Mouse (Mus musculus): ENCODE results near the gene Ms4a5. TPM values are rescaled to one million over a fixed set of nuclear protein-coding genes. Genes with fewer than 3 reads are reported as not detected.

Ms4a5 gene
- total and polyA plus RNA-seq, 3 experiments = not detected

- H3K4me1 ChIP-seq (ENCODE audit: control insufficient read depth, insufficient read depth, low read length) = peaks cover 1% of the 10 kb centered on the region; the same call in 1 of the 2 replicates
- TF ChIP-seq POLR2A (IDR thresholded peaks at IDR 0.05; ENCODE audit: insufficient read depth, low read depth, low read length) = no peak
- TF ChIP-seq EP300 (IDR thresholded peaks at IDR 0.05; ENCODE audit: insufficient read depth, low read depth, low read length) = no peak
- no peak for TF ChIP-seq CTCF (IDR thresholded peaks at IDR 0.05)
- no peak overlapping the region for H3K4me3 ChIP-seq
- DNase-seq = no peak
- WGBS = 63% methylated on average over 5 of the region's 5 CpGs
- H3K27ac ChIP-seq = no peak overlapping the region
- no peak overlapping the region for H3K9ac ChIP-seq (ENCODE audit: low read depth, low read length)
- H3K79me2 ChIP-seq (replicated peaks; ENCODE audit: control insufficient read depth, insufficient read depth, low read length) = no peaks in the 10 kb centered on the region
- intact Hi-C loops (cut with DNase I) = no loop called here
- H3K36me3 ChIP-seq (ENCODE audit: control insufficient read depth, insufficient read depth, low read length) = no peaks in the 10 kb centered on the region
- H3K27me3 ChIP-seq (ENCODE audit: control insufficient read depth, insufficient read depth, low read length) = no peaks in the 10 kb centered on the region
Measured at GRCm38 (mm10) chr19:11242560-11242959, 41.1 kb downstream of the Ms4a5 start.

GRCm38 (mm10) chr19:11235820-11236219 lies 47.9 kb downstream of the Ms4a5 start:
- H3K27ac ChIP-seq = no peak overlapping the region
- H3K9ac ChIP-seq (ENCODE audit: low read depth, low read length) = no peak overlapping the region
- intact Hi-C loops (cut with DNase I) = no loop called here
- H3K79me2 ChIP-seq (replicated peaks; ENCODE audit: control insufficient read depth, insufficient read depth, low read length) = no peaks in the 10 kb centered on the region
- H3K36me3 ChIP-seq (ENCODE audit: control insufficient read depth, insufficient read depth, low read length) = no peaks in the 10 kb centered on the region
- no peaks in the 10 kb centered on the region for H3K4me1 ChIP-seq (ENCODE audit: control insufficient read depth, insufficient read depth, low read length)
- no peak for TF ChIP-seq POLR2A (IDR thresholded peaks at IDR 0.05; ENCODE audit: insufficient read depth, low read depth, low read length)
- no peak for TF ChIP-seq EP300 (IDR thresholded peaks at IDR 0.05; ENCODE audit: insufficient read depth, low read depth, low read length)
- no peak for TF ChIP-seq CTCF (IDR thresholded peaks at IDR 0.05)
- H3K4me3 ChIP-seq = no peak overlapping the region
- no peak for DNase-seq
- H3K27me3 ChIP-seq (ENCODE audit: control insufficient read depth, insufficient read depth, low read length) = no peaks in the 10 kb centered on the region

- no peak for DNase-seq
- WGBS = 56% methylated on average over 5 of the region's 5 CpGs
- Histone ChIP-seq H3K9ac (ENCODE audit: low read depth, low read length) (no peak overlapping the region), H3K27me3 (ENCODE audit: control insufficient read depth, insufficient read depth, low read length) (no peaks in the 10 kb centered on the region), H3K4me1 (ENCODE audit: control insufficient read depth, insufficient read depth, low read length) (no peaks in the 10 kb centered on the region), H3K79me2 (replicated peaks; ENCODE audit: control insufficient read depth, insufficient read depth, low read length) (no peaks in the 10 kb centered on the region), H3K36me3 (ENCODE audit: control insufficient read depth, insufficient read depth, low read length) (no peaks in the 10 kb centered on the region), H3K27ac (no peak overlapping the region), H3K4me3 (no peak overlapping the region)
- intact Hi-C loops (cut with DNase I) = no loop called here
- TF ChIP-seq POLR2A (IDR thresholded peaks at IDR 0.05; ENCODE audit: insufficient read depth, low read depth, low read length) (no peak), CTCF (IDR thresholded peaks at IDR 0.05) (no peak), EP300 (IDR thresholded peaks at IDR 0.05; ENCODE audit: insufficient read depth, low read depth, low read length) (no peak)
Measured at GRCm38 (mm10) chr19:11234921-11235735, 48.5 kb downstream of the Ms4a5 start.

- Histone ChIP-seq H3K4me1 (ENCODE audit: control insufficient read depth, insufficient read depth, low read length) (no peaks in the 10 kb centered on the region), H3K27ac (no peak overlapping the region), H3K9ac (ENCODE audit: low read depth, low read length) (no peak overlapping the region), H3K36me3 (ENCODE audit: control insufficient read depth, insufficient read depth, low read length) (no peaks in the 10 kb centered on the region), H3K79me2 (replicated peaks; ENCODE audit: control insufficient read depth, insufficient read depth, low read length) (no peaks in the 10 kb centered on the region), H3K27me3 (ENCODE audit: control insufficient read depth, insufficient read depth, low read length) (no peaks in the 10 kb centered on the region), H3K4me3 (no peak overlapping the region)
- no peak for DNase-seq
- intact Hi-C loops (cut with DNase I) = no loop called here
- WGBS = 32% methylated on average over 5 of the region's 5 CpGs
- TF ChIP-seq POLR2A (IDR thresholded peaks at IDR 0.05; ENCODE audit: insufficient read depth, low read depth, low read length) = no peak
- no peak for TF ChIP-seq CTCF (IDR thresholded peaks at IDR 0.05)
- no peak for TF ChIP-seq EP300 (IDR thresholded peaks at IDR 0.05; ENCODE audit: insufficient read depth, low read depth, low read length)
Measured at GRCm38 (mm10) chr19:11234244-11234643, 49.4 kb downstream of the Ms4a5 start.

- intact Hi-C loops (cut with DNase I) = no loop called here
- H3K4me1 ChIP-seq (ENCODE audit: control insufficient read depth, insufficient read depth, low read length) = no peaks in the 10 kb centered on the region
- no peak for DNase-seq
- H3K4me3 ChIP-seq = no peak within 1 kb of the TSS
- H3K27ac ChIP-seq = no peak within 1 kb of the TSS
- H3K9ac ChIP-seq (ENCODE audit: low read depth, low read length) = no peak within 1 kb of the TSS
- H3K27me3 ChIP-seq (ENCODE audit: control insufficient read depth, insufficient read depth, low read length) = no peaks in the 10 kb centered on the region
- WGBS = 53% methylated on average over 5 of the region's 5 CpGs
- no peaks in the 10 kb centered on the region for H3K36me3 ChIP-seq (ENCODE audit: control insufficient read depth, insufficient read depth, low read length)
- no peak for TF ChIP-seq CTCF (IDR thresholded peaks at IDR 0.05)
- TF ChIP-seq EP300 (IDR thresholded peaks at IDR 0.05; ENCODE audit: insufficient read depth, low read depth, low read length) = no peak
- TF ChIP-seq POLR2A (IDR thresholded peaks at IDR 0.05; ENCODE audit: insufficient read depth, low read depth, low read length) = no peak
- no peaks in the 10 kb centered on the region for H3K79me2 ChIP-seq (replicated peaks; ENCODE audit: control insufficient read depth, insufficient read depth, low read length)
Measured at GRCm38 (mm10) chr19:11232348-11232747, 51.3 kb downstream of the Ms4a5 start, which contains the start of gene Ms4a12. Ms4a12 (minus strand) TSS chr19:11232448.

Other genes with a start within 250 kb of the Ms4a5 start
- gene Ms4a8a, start 202.8 kb downstream of the Ms4a5 start, total RNA-seq (2021) = 1 to 10 TPM; 2.2 to 2.4 TPM
- 1.1 and 1.7 TPM in 2 replicates for gene Ms4a8a, start 202.8 kb downstream of the Ms4a5 start, polyA plus RNA-seq (2012; rRNA removed)
- gene 1700017D01Rik, start 153.0 kb downstream of the Ms4a5 start, total RNA-seq (2021) = not detected
- gene 1700017D01Rik, start 153.0 kb downstream of the Ms4a5 start, polyA plus RNA-seq (2012; rRNA removed) = 0.08 and 0.15 TPM in 2 replicates
- not detected for gene 1700025F22Rik, start 118.6 kb downstream of the Ms4a5 start, total RNA-seq (2021)
- not detected in 2 replicates for gene 1700025F22Rik, start 118.6 kb downstream of the Ms4a5 start, polyA plus RNA-seq (2012; rRNA removed)
- gene Ms4a13, start 87.1 kb downstream of the Ms4a5 start, total RNA-seq (2021) = not detected
- gene Ms4a13, start 87.1 kb downstream of the Ms4a5 start, polyA plus RNA-seq (2012; rRNA removed) = not detected in 2 replicates
- gene Ms4a12, start 51.4 kb downstream of the Ms4a5 start, total RNA-seq (2021) = not detected
- gene Ms4a12, start 51.4 kb downstream of the Ms4a5 start, polyA plus RNA-seq (2012; rRNA removed) = not detected in 2 replicates
- gene Ms4a1, start 17.6 kb downstream of the Ms4a5 start, total RNA-seq (2021) = under 1 TPM; 0.47 to 0.73 TPM
- 0.50 and 1.1 TPM in 2 replicates for gene Ms4a1, start 17.6 kb downstream of the Ms4a5 start, polyA plus RNA-seq (2012; rRNA removed)
- gene Ms4a14, start 30.6 kb upstream of the Ms4a5 start, total RNA-seq (2021) = not detected
- gene Ms4a14, start 30.6 kb upstream of the Ms4a5 start, polyA plus RNA-seq (2012; rRNA removed) = 0.25 and 0.32 TPM in 2 replicates
- 1 to 10 TPM in 1 of 2 experiments, under 1 TPM in 1; 0.76 to 1.0 TPM for gene Ms4a7, start 52.3 kb upstream of the Ms4a5 start, total RNA-seq (2021)
- 2.1 and 2.2 TPM in 2 replicates for gene Ms4a7, start 52.3 kb upstream of the Ms4a5 start, polyA plus RNA-seq (2012; rRNA removed)
- 1 to 10 TPM; 5.7 to 8.0 TPM for gene Ms4a4a, start 91.7 kb upstream of the Ms4a5 start, total RNA-seq (2021)
- gene Ms4a4a, start 91.7 kb upstream of the Ms4a5 start, polyA plus RNA-seq (2012; rRNA removed) = 0.35 and 1.5 TPM in 2 replicates
- gene Ms4a4c, start 120.9 kb upstream of the Ms4a5 start, total RNA-seq (2021) = under 1 TPM; 0.77 to 0.84 TPM
- 0.18 and 1.2 TPM in 2 replicates for gene Ms4a4c, start 120.9 kb upstream of the Ms4a5 start, polyA plus RNA-seq (2012; rRNA removed)
- gene Ms4a4b, start 159.7 kb upstream of the Ms4a5 start, total RNA-seq (2021) = under 1 TPM; 0.59 to 0.65 TPM
- 1.8 and 2.8 TPM in 2 replicates for gene Ms4a4b, start 159.7 kb upstream of the Ms4a5 start, polyA plus RNA-seq (2012; rRNA removed)
- 1 to 10 TPM; 8.1 to 9.1 TPM for gene Ms4a6c, start 185.5 kb upstream of the Ms4a5 start, total RNA-seq (2021)
- 3.9 and 4.0 TPM in 2 replicates for gene Ms4a6c, start 185.5 kb upstream of the Ms4a5 start, polyA plus RNA-seq (2012; rRNA removed)
- gene Gm8369, start 202.1 kb upstream of the Ms4a5 start, total RNA-seq (2021) = under 1 TPM in 1 of 2 experiments, not detected in 1; 0.32 TPM
- gene Gm8369, start 202.1 kb upstream of the Ms4a5 start, polyA plus RNA-seq (2012; rRNA removed) = 1.4 and 1.7 TPM in 2 replicates
- 1 to 10 TPM; 5.1 to 9.3 TPM for gene Ms4a6b, start 232.6 kb upstream of the Ms4a5 start, total RNA-seq (2021)
- gene Ms4a6b, start 232.6 kb upstream of the Ms4a5 start, polyA plus RNA-seq (2012; rRNA removed) = 3.1 and 4.5 TPM in 2 replicates